Mouse (Mus musculus) spleen, adult 2 months (tissue): ENCODE data around the gene Mtg2. TPM values are rescaled to one million over a fixed set of nuclear protein-coding genes. Genes with fewer than 3 reads are reported as not detected.

Experiments
- DNase-seq, 2 experiments: peaks; one replicate each; pipeline versions ENCODE4 v3.0.0 to v3.0.0-alpha.2; 2012 to 2021; ENCODE audit warnings: low spot score in 2 of 2, low read depth in 1 of 2
- H3K27ac ChIP-seq: fragments of 200-500 bp; 2 replicates; pipeline ENCODE4 v1.5.1; 2012; ENCODE audit warnings: low read length, inconsistent platforms; ENCODE audit not compliant: insufficient read depth
- H3K27me3 ChIP-seq: fragments of 200-500 bp; 2 replicates; pipeline ENCODE4 v1.6.1; 2012; ENCODE audit warnings: mild to moderate bottlenecking, moderate library complexity, low read length, inconsistent platforms; ENCODE audit not compliant: control insufficient read depth, insufficient read depth
- H3K36me3 ChIP-seq: fragments of 200-500 bp; 2 replicates; pipeline ENCODE4 v1.6.1; 2012; ENCODE audit warnings: mild to moderate bottlenecking, low read length, inconsistent platforms; ENCODE audit not compliant: control insufficient read depth, insufficient read depth
- H3K4me1 ChIP-seq: fragments of 200-500 bp; 2 replicates; pipeline ENCODE4 v1.6.1; 2011; ENCODE audit warnings: inconsistent platforms; ENCODE audit not compliant: control insufficient read depth, insufficient read depth, insufficient read length
- H3K4me3 ChIP-seq: fragments of 200-500 bp; 2 replicates; pipeline ENCODE4 v1.5.1; 2011; ENCODE audit warnings: mild to moderate bottlenecking, inconsistent platforms; ENCODE audit not compliant: insufficient read depth, insufficient read length; ENCODE audit errors: extremely low read depth
- CTCF ChIP-seq: fragments of 200-500 bp; IDR thresholded peaks from 2 replicates; pipeline ENCODE4 v1.5.1; 2011; ENCODE audit warnings: mild to moderate bottlenecking, inconsistent platforms; ENCODE audit not compliant: insufficient read depth, insufficient read length, insufficient replicate concordance; ENCODE audit errors: extremely low read depth
- POLR2A ChIP-seq: fragments of 200-500 bp; IDR thresholded peaks from 2 replicates; pipeline ENCODE4 v1.6.1; 2011; ENCODE audit warnings: low read depth, low read length, inconsistent platforms
- WGBS: fragments of 180-500 bp; shearing (Covaris S2); methylation state at CpG from one replicate; pipeline ENCODE4 v1.1.7; 2018; 5-methylcytosine and 5-hydroxymethylcytosine counted together
- polyA plus RNA-seq: library from polyadenylated mRNA; depleted of rRNA; stranded (reverse); fragments of >200 nt; gene quantifications from 2 replicates; pipeline ENCODE4 v1.2.3, GENCODE M21; 2012; rRNA removed

Gene Mtg2
- 12.8 and 13.9 TPM in 2 replicates for polyA plus RNA-seq

GRCm38 (mm10) chr2:180070481-180071453 is at the start of gene Mtg2:
TSS of gene Mtg2 (plus strand) at chr2:180070588.
- WGBS = 8% methylated on average over 58 of the region's 58 CpGs
- Histone ChIP-seq H3K4me1 (peaks cover 8% of the 10 kb centered on the region; the same call in 1 of the 2 replicates), H3K27ac (peak within 1 kb of the TSS; percentile 68), H3K36me3 (no peaks in the 10 kb centered on the region; the same call in 1 of the 2 replicates), H3K4me3 (peak within 1 kb of the TSS; percentile 85), H3K27me3 (no peaks in the 10 kb centered on the region)
- DNase-seq = peak; percentile 71 to 90
- TF ChIP-seq CTCF (no peak), POLR2A (peak; percentile 80; the same call in 1 of the 2 replicates)

GRCm38 (mm10) chr2:180020919-180021318 is 49.5 kb upstream of the Mtg2 start:
- H3K4me1 ChIP-seq = peaks cover 8% of the 10 kb centered on the region; the same call in 1 of the 2 replicates
- no peaks in the 10 kb centered on the region for H3K27me3 ChIP-seq
- no peak for TF ChIP-seq CTCF
- no peak for TF ChIP-seq POLR2A
- no peaks in the 10 kb centered on the region for H3K36me3 ChIP-seq
- no peak for DNase-seq
- 80% methylated on average over 8 of the region's 8 CpGs for WGBS
- no peak overlapping the region for H3K4me3 ChIP-seq
- H3K27ac ChIP-seq = no peak overlapping the region

DNA sequence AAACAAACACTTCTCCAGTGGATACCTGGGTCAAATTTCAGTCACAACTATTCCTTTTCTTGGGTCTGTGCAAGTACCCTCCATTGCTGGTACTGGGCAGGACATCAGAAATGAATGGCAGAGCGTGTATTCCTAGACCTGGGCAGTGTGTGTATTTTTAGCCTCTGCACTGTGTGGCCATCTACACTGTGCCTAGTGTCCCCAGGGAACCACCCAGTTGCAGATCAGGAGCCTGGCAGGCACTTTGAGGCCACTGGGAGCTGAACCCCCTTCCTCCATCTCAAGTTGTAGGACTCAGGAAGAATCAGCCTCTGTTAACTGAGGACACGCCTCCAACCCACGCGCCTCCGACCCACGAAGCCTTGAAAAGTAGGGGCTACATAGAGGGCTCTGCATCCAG is 47.6 kb upstream of the Mtg2 start:
- Histone ChIP-seq H3K4me3 (no peak overlapping the region), H3K4me1 (peaks cover 12% of the 10 kb centered on the region; the same call in 1 of the 2 replicates), H3K36me3 (no peaks in the 10 kb centered on the region), H3K27me3 (no peaks in the 10 kb centered on the region), H3K27ac (no peak overlapping the region)
- WGBS = 62% methylated on average over 6 of the region's 6 CpGs
- TF ChIP-seq POLR2A (no peak), CTCF (no peak)
- no peak for DNase-seq

DNA sequence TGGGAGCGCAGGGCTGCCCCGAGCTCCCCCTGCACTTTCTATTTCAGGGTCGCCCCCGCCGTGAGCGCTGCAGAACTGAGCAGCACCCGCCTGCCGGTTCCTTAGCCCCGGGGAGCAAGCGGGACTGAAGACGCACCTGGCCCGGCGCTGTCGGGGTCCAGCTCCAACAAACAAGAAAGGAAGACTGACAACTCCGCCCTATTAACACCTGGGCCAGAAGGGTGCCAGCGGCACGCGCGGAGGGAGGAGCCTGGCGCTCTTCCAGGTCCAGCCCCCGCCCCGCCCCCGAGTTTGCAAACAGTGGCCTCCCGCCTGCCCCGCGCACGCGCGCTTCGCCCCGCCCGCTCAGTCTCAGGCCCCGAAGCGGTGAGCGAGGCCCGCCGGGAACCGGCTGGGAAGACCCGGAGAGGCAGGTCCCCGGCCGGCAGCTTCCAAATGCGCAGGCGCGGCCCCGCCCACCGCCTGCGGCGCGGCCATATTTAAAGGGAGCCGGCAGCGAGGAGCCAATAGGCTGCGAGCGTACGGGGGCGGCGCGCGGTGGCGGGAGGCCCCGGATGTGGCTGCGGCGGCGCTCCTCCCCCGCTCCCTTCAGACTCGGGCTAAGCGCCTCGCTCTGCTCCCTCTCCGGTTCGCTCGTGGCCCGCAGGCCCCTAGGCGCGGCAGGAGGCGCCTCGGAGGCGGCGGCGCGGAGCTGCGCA is 45.8 kb upstream of the Mtg2 start, which contains the start of gene Lsm14b:
TSS of gene Lsm14b (plus strand) at position 587 of the 698 bp plus-strand sequence.
- TF ChIP-seq CTCF (no peak), POLR2A (0 out of 2 replicates have a peak, but pooled peaks have one; percentile 19)
- Histone ChIP-seq H3K27me3 (no peaks in the 10 kb centered on the region), H3K4me3 (peak within 1 kb of the TSS; percentile 87), H3K36me3 (peaks cover 8% of the 10 kb centered on the region), H3K4me1 (peaks cover 12% of the 10 kb centered on the region; the same call in 1 of the 2 replicates), H3K27ac (peak within 1 kb of the TSS; percentile 90)
- peak; percentile 96 to 99 for DNase-seq
- under 1% methylated on average over 62 of the region's 80 CpGs for whole genome bisulfite sequencing

- WGBS = under 1% methylated on average over 58 of the region's 84 CpGs
- H3K4me1 ChIP-seq = peaks cover 12% of the 10 kb centered on the region; the same call in 1 of the 2 replicates
- peak overlapping the region; percentile 87 for H3K4me3 ChIP-seq
- H3K36me3 ChIP-seq = peaks cover 8% of the 10 kb centered on the region
- no peak for TF ChIP-seq CTCF
- no peak for TF ChIP-seq POLR2A
- no peaks in the 10 kb centered on the region for H3K27me3 ChIP-seq
- peak overlapping the region; percentile 90 for H3K27ac ChIP-seq
- DNase-seq = peak in 1 of 2 experiments; percentile 36
Observed at GRCm38 (mm10) chr2:180025135-180025860, 45.1 kb upstream of the Mtg2 start.

- 39% methylated on average over 6 of the region's 6 CpGs for WGBS
- DNase-seq = no peak
- Histone ChIP-seq H3K4me1 (peaks cover 12% of the 10 kb centered on the region; the same call in 1 of the 2 replicates), H3K4me3 (peak overlapping the region; percentile 87), H3K27me3 (no peaks in the 10 kb centered on the region), H3K27ac (no peak overlapping the region), H3K36me3 (peaks cover 9% of the 10 kb centered on the region)
- TF ChIP-seq CTCF = no peak
- TF ChIP-seq POLR2A = no peak
Observed at GRCm38 (mm10) chr2:180025861-180026200, 44.6 kb upstream of the Mtg2 start.
